Mouse (Mus musculus) MEL (cell line): Measurements from ENCODE around the gene Ubl4b. TPM values are rescaled to one million over a fixed set of nuclear protein-coding genes. Genes with fewer than 3 reads are reported as not detected.

ENCODE experiments used
- DNase-seq: peaks from one replicate; pipeline ENCODE4 v3.0.0; 2011; ENCODE audit warnings: low read depth, low spot score
- H3K27ac ChIP-seq: 2 replicates; pipeline ENCODE4 v1.5.1; 2012; ENCODE audit warnings: low read depth, mild to moderate bottlenecking, control low read depth, low read length, moderate library complexity; ENCODE audit not compliant: control insufficient read depth
- H3K27me3 ChIP-seq, 2 experiments: fragments of 150-350 bp in 1 of 2; sonication (generic) in 1 of 2; 2 replicates each; pipeline ENCODE4 v1.6.1; 2012; ENCODE audit warnings: low read length in 2 of 2, mild to moderate bottlenecking in 2 of 2, improper control_type of control experiment in 1 of 2, moderate library complexity in 1 of 2; ENCODE audit not compliant: insufficient read depth in 2 of 2, control insufficient read depth in 1 of 2
- H3K36me3 ChIP-seq, 2 experiments: 2 replicates each; pipeline ENCODE4 v1.6.1; 2012 to 2014; ENCODE audit warnings: low read length in 2 of 2, improper control_type of control experiment in 1 of 2, inconsistent platforms in 1 of 2, mild to moderate bottlenecking in 1 of 2; ENCODE audit not compliant: insufficient read depth in 2 of 2, control insufficient read depth in 1 of 2
- H3K4me1 ChIP-seq, 2 experiments: fragments of 150-350 bp in 1 of 2; sonication (generic) in 1 of 2; 2 replicates each; pipeline ENCODE4 v1.6.1; 2012; ENCODE audit warnings: low read length in 2 of 2, improper control_type of control experiment in 1 of 2, mild to moderate bottlenecking in 1 of 2; ENCODE audit not compliant: insufficient read depth in 2 of 2, control insufficient read depth in 1 of 2
- H3K4me3 ChIP-seq, 2 experiments: fragments of 150-350 bp in 1 of 2; sonication (generic) in 1 of 2; 2 replicates each; pipeline ENCODE4 v1.5.1; 2012; ENCODE audit warnings: low read depth in 2 of 2, low read length in 2 of 2, mild to moderate bottlenecking in 2 of 2, moderate library complexity in 2 of 2, control low read depth in 1 of 2, improper control_type of control experiment in 1 of 2; ENCODE audit not compliant: control insufficient read depth in 1 of 2, insufficient read depth in 1 of 2
- H3K79me2 ChIP-seq: 2 replicates; pipeline ENCODE4 v1.6.1; 2012; ENCODE audit warnings: mild to moderate bottlenecking, low read length, moderate library complexity; ENCODE audit not compliant: control insufficient read depth, poor library complexity, insufficient read depth
- H3K9ac ChIP-seq: 2 replicates; pipeline ENCODE4 v1.6.1; 2012; ENCODE audit warnings: low read depth, mild to moderate bottlenecking, control low read depth, low read length, moderate library complexity; ENCODE audit not compliant: control insufficient read depth, poor library complexity, severe bottlenecking
- H3K9me3 ChIP-seq: fragments of 150-350 bp; sonication (generic); replicated peaks from 2 replicates; pipeline ENCODE4 v1.6.1; 2012; ENCODE audit warnings: mild to moderate bottlenecking, low read length, improper control_type of control experiment, moderate library complexity; ENCODE audit not compliant: insufficient read depth
- BHLHE40 ChIP-seq: IDR thresholded peaks from 2 replicates; pipeline ENCODE4 v1.6.1; 2012; ENCODE audit warnings: low read depth, mild to moderate bottlenecking, inconsistent platforms, low read length, improper control_type of control experiment, borderline replicate concordance
- CTCF ChIP-seq, 3 experiments: IDR thresholded peaks in 2 of 3; conservative IDR thresholded peaks in 1 of 3; 2 replicates each; pipeline ENCODE4 v1.5.1; 2011 to 2012; ENCODE audit warnings: low read length in 3 of 3, low read depth in 2 of 3, mild to moderate bottlenecking in 2 of 3, improper control_type of control experiment in 1 of 3, inconsistent platforms in 1 of 3, mixed read lengths in 1 of 3, moderate library complexity in 1 of 3; ENCODE audit not compliant: control insufficient read depth in 1 of 3, insufficient read depth in 1 of 3, poor library complexity in 1 of 3, severe bottlenecking in 1 of 3
- E2F4 ChIP-seq: IDR thresholded peaks from 2 replicates; pipeline ENCODE4 v1.6.1; 2011; ENCODE audit warnings: low read depth, low read length, improper control_type of control experiment, borderline replicate concordance
- GATA1 ChIP-seq: IDR thresholded peaks from 2 replicates; pipeline ENCODE4 v1.6.1; 2011; ENCODE audit warnings: low read depth, low read length, improper control_type of control experiment
- HCFC1 ChIP-seq: IDR thresholded peaks from 2 replicates; pipeline ENCODE4 v1.6.1; 2012; ENCODE audit warnings: low read depth, mild to moderate bottlenecking, inconsistent platforms, low read length, improper control_type of control experiment, moderate library complexity
- MEF2A ChIP-seq: IDR thresholded peaks from 2 replicates; pipeline ENCODE4 v1.6.1; 2014; ENCODE audit warnings: low read depth, mild to moderate bottlenecking, inconsistent platforms, low read length, improper control_type of control experiment; ENCODE audit not compliant: poor library complexity, insufficient replicate concordance, severe bottlenecking; ENCODE audit errors: extremely low read depth
- MYB ChIP-seq: IDR thresholded peaks from 2 replicates; pipeline ENCODE4 v1.6.1; 2011; ENCODE audit warnings: mild to moderate bottlenecking, low read depth, low read length, improper control_type of control experiment
- MYC ChIP-seq: IDR thresholded peaks from 2 replicates; pipeline ENCODE4 v1.6.1; 2011; ENCODE audit warnings: low read depth, mild to moderate bottlenecking, low read length, improper control_type of control experiment, moderate library complexity
- NELFE ChIP-seq: IDR thresholded peaks from 2 replicates; pipeline ENCODE4 v1.6.1; 2011; ENCODE audit warnings: low read depth, low read length, improper control_type of control experiment
- POLR2AphosphoS5 ChIP-seq: IDR thresholded peaks from 2 replicates; pipeline ENCODE4 v1.6.1; 2012; ENCODE audit warnings: low read depth, borderline replicate concordance, mild to moderate bottlenecking, inconsistent platforms, low read length, moderate library complexity, mixed read lengths
- RAD21 ChIP-seq: IDR thresholded peaks from 2 replicates; pipeline ENCODE4 v1.6.1; 2011; ENCODE audit warnings: mild to moderate bottlenecking, low read depth, low read length, improper control_type of control experiment
- TAL1 ChIP-seq: IDR thresholded peaks from 2 replicates; pipeline ENCODE4 v1.6.1; 2012; ENCODE audit warnings: mild to moderate bottlenecking, inconsistent platforms, low read length, moderate library complexity, mixed read lengths
- TCF12 ChIP-seq: IDR thresholded peaks from 2 replicates; pipeline ENCODE4 v1.6.1; 2014; ENCODE audit warnings: low read depth, mild to moderate bottlenecking, inconsistent platforms, low read length, improper control_type of control experiment, moderate library complexity
- USF2 ChIP-seq, 2 experiments: IDR thresholded peaks; 2 replicates each; pipeline ENCODE4 v1.6.1; 2011 to 2012; ENCODE audit warnings: improper control_type of control experiment in 2 of 2, low read length in 2 of 2, borderline replicate concordance in 1 of 2, inconsistent platforms in 1 of 2, low read depth in 1 of 2, mild to moderate bottlenecking in 1 of 2; ENCODE audit not compliant: insufficient read depth in 1 of 2
- ZC3H11A ChIP-seq: IDR thresholded peaks from 2 replicates; pipeline ENCODE4 v1.6.1; 2012; ENCODE audit warnings: low read depth, mild to moderate bottlenecking, inconsistent platforms, low read length, improper control_type of control experiment
- polyA plus RNA-seq, 2 experiments: library from polyadenylated mRNA; stranded (reverse) in 1 of 2; unstranded in 1 of 2; fragments of >175 nt in 1 of 2; fragments of >200 nt in 1 of 2; gene quantifications; 2 replicates each; pipeline versions ENCODE4 v1.2.1 to v1.2.4; 2012; ENCODE audit warnings: low replicate concordance in 2 of 2, low read depth in 1 of 2; ENCODE audit not compliant: insufficient read length in 2 of 2, insufficient read depth in 1 of 2, missing spikeins in 1 of 2
- total RNA-seq: library from RNA; depleted of rRNA; stranded (reverse); fragments of 300-350 nt; gene quantifications from 2 replicates; pipeline ENCODE4 v1.2.3, GENCODE M21; 2012

The Ubl4b gene
- total and polyA plus RNA-seq, 3 experiments, result not detected

GRCm38 (mm10) chr3:107586504-107586903, 31.6 kb upstream of the Ubl4b start:
- Histone ChIP-seq H3K27ac (no peak overlapping the region), H3K36me3 (no peaks in the 10 kb centered on the region), H3K9ac (no peak overlapping the region), H3K4me1 (no peaks in the 10 kb centered on the region), H3K4me3 (no peak overlapping the region), H3K79me2 (no peaks in the 10 kb centered on the region), H3K27me3 (peaks cover 28 to 36% of the 10 kb centered on the region in 2 experiments), H3K9me3 (no peaks in the 10 kb centered on the region)
- DNase-seq, result no peak
- TF ChIP-seq MYB (no peak), GATA1 (no peak), E2F4 (no peak), TAL1 (no peak), RAD21 (no peak), BHLHE40 (no peak), MEF2A (no peak), TCF12 (no peak)

GRCm38 (mm10) chr3:107583893-107584292, 29.0 kb upstream of the Ubl4b start:
- no peaks in the 10 kb centered on the region for H3K36me3 ChIP-seq
- TF ChIP-seq BHLHE40, result no peak
- TF ChIP-seq CTCF (IDR thresholded peaks at IDR 0.05 in 2 of 3, conservative IDR thresholded peaks at IDR 0.05 in 1 of 3; ENCODE audit: control insufficient read depth in 1 of 3, insufficient read depth in 1 of 3, low read depth in 2 of 3, low read length in 3 of 3, poor library complexity in 1 of 3, severe bottlenecking in 1 of 3), result no peak
- no peak for TF ChIP-seq MYC
- TF ChIP-seq MEF2A, result no peak
- TF ChIP-seq USF2 (IDR thresholded peaks at IDR 0.05; ENCODE audit: borderline replicate concordance in 1 of 2, insufficient read depth in 1 of 2, low read depth in 1 of 2, low read length in 2 of 2), result no peak
- TF ChIP-seq E2F4, result no peak
- TF ChIP-seq ZC3H11A, result no peak
- TF ChIP-seq NELFE, result no peak
- no peak for TF ChIP-seq POLR2AphosphoS5
- no peak for TF ChIP-seq MYB
- TF ChIP-seq HCFC1, result no peak
- H3K79me2 ChIP-seq, result no peaks in the 10 kb centered on the region
- no peak for DNase-seq
- H3K27me3 ChIP-seq, result peaks cover 22 to 23% of the 10 kb centered on the region in 2 experiments
- H3K4me1 ChIP-seq, result no peaks in the 10 kb centered on the region
- H3K27ac ChIP-seq, result no peak overlapping the region
- H3K4me3 ChIP-seq, result no peak overlapping the region
- no peaks in the 10 kb centered on the region for H3K9me3 ChIP-seq
- no peak overlapping the region for H3K9ac ChIP-seq
